Mouse (Mus musculus): ENCODE measurements around the gene Skp2. TPM values are rescaled to one million over a fixed set of nuclear protein-coding genes. Genes with fewer than 3 reads are reported as not detected.

Gene Skp2
- total RNA-seq, 2 experiments from 2014 or later: 2.8 to 2.9 TPM

DNA sequence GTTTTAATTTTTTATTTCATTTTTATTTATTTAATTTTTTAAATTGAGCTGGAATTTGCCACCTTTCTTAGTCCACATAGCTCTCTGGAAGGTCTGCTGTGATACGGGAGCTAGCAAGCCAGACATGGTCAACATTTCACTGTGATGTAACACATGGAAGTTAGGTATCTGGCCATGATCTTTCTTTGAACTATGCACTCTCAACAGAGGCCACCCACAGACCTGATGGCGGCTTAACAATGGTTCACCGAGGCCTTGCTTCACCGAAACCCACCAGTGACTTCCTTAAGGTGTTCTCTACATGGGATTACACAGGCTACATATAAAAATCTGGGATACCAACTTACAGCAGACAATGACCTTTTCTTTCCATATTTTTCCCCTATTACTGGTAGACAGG, 41.1 kb downstream of the Skp2 start:
- no peak for DNase-seq (ENCODE audit: low spot score in 2 of 2)

GRCm38 (mm10) chr15:9113556-9113955, 41.7 kb downstream of the Skp2 start:
- no peak for DNase-seq (ENCODE audit: low spot score in 2 of 2)

DNA sequence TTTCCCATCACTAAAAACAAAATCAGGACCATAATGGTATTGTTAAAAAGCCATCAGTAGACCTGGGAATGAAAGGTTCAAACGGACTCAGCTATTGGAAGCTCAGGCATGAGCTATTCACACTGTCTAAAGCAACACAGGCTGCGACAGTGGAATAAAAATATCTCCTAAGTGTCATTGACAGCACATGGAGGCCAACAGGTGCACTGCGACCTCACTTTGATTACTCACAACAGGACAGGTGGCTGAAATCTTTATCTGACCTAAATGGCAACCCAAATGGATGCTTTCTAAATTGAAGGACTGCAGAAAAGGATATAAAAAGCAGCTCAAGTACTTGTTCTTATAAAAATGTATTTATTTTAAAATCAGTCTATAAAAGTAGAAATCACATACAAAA, 43.6 kb downstream of the Skp2 start:
- DNase-seq (ENCODE audit: low spot score in 2 of 2): no peak

DNA sequence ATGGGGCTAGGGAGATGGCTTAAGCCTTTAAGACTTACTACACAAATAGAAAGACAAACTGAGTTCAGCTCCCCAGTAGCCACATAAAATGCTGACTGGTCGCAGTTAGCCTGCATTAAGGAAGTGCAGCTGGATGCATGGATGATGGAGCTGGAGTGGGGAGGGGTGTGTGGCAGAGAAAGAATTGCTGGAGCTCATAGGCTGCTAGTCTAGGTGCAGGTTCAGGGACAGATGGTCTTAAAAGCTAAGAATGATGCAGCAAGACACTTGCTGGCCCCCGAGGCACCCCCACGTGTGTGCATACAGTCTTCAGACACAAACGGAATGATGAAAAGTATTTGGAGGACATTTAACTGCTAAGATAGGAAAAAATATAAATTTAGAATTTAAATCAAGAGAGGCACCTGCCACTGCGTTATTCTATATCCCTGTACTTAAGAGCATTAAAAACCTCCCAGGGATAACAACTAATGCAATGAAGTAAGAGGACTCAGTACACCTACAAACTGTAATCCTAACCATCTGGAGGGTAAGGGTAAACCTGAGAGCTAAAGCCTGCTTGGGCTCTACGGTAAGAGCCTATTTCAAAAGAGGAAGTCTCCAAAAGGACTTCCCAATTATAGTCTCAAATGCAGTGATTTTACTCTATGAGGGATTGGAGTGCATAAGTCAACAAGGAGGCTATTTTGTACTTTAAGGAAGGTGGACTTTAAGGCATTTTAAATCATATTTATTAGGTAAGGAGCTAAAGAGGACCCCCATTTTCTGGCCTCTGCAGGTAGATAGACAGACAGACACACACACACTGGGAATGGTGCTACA, 44.5 kb downstream of the Skp2 start:
- no peak for DNase-seq (ENCODE audit: low spot score in 2 of 2)

- DNase-seq (ENCODE audit: low spot score in 2 of 2): no peak
These were observed 48.7 kb downstream of the Skp2 start for GRCm38 (mm10) chr15:9106303-9107074.

GRCm38 (mm10) chr15:9100446-9101077, 54.7 kb downstream of the Skp2 start:
- DNase-seq (ENCODE audit: low spot score in 2 of 2): no peak

GRCm38 (mm10) chr15:9096865-9097264, 58.4 kb downstream of the Skp2 start:
- DNase-seq (ENCODE audit: low spot score in 2 of 2): no peak

GRCm38 (mm10) chr15:9094366-9094750, 60.9 kb downstream of the Skp2 start:
- DNase-seq (ENCODE audit: low spot score in 2 of 2): no peak

- no peak for DNase-seq (ENCODE audit: low spot score in 2 of 2)
These were observed 61.4 kb downstream of the Skp2 start for GRCm38 (mm10) chr15:9093598-9094365.

DNA sequence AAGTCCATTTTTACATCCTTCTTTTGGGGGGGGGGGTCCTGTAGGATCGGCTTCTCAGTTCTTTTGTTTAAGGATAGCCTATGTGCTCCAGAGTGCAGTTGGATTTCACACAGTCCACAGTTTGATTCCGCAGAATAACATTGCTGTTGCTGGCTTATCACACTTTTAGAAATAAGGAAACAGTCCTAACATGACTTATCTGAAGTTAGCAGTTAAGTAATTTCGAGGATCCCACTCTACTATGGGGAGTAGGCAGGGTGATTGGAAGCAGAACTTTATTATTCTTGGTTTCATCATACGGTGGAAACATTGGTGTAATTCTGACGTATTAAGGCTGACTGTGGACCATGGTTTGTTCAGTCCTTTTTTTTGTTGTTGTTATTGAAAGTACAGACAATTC, 64.6 kb downstream of the Skp2 start:
- no peak for DNase-seq (ENCODE audit: low spot score in 2 of 2)

DNA sequence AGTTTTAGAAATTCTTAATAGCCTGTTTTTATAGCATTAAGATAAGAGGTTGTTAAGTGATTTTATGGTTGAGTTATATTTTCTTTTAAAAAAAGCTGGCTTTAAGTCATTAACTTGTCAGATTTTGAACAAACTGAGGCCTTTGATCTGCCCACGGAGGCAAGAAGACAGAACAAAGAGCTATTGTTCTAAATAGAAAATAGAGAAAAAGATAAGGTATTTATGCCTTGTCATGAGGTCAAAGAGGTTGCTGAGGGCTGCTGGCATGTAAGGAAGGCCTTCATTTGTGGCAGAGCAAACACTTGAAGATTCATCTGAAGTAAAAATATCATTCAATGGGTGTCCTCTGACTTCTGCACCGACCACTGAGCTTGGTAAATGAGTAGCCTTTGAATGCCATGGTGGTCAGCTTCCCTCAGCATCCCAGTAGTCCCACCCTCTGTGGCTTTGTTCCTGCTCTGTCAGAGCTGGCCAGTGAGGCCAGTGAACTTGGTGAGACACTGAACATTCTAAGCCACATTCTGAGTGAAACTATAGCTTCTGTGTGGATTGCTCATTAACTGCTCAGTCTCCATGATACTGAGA, 66.0 kb downstream of the Skp2 start:
- no peak for DNase-seq (ENCODE audit: low spot score in 2 of 2)

DNA sequence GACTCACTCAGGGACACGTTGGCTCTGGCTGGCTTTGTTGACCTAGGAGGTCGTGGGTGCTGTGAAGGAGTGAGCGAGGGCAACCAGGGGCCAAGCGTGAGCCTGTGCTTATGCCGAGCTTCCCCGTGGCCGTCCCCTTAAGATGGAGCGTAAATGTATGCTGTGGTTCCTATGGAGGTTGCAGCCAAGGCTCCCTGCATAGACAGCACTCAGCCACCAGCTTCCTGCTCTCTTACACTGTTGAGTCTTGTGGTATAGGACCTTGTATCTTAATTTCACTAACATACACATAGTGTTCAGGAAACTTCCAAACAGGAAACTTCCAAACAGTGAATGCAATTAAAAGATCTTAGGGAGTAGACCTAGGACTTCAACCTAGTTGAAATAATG, 66.5 kb downstream of the Skp2 start:
- DNase-seq (ENCODE audit: low spot score in 2 of 2): no peak

DNA sequence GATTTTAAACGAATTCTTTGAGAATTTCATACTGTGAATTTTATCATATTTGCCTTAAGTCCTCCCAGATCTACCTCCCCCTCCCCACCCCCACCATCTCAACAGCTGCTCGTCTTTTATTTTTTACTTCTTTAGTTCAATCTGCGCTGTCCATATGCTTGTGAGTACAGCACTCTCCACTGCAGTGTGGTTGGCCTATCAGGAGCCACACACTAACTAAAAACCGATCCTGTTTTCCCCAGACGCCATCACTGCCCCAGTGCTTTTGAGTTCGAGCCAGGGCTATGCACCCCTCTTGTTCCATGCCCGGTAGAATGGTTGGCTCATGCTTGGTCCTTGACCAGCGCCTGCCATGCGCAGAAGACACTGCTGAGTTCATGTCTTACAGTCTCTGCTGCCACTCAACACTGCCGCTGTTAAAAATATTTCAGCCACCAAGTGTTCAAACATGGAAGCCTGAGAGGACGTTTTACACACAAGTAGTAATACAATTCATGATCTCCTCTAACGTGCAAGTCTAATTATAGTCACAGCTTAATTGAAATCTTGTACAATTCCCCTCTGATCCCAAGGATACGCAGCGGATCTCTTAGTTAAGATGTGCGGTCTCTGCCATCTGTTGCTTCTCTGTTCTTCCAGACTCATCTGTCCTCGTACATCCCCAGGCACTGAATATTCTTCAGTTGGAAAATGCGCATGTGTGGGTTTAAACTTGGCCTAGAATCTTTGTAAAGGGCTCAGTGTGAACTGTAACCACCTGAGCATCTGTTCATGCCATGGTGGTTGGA, 67.1 kb downstream of the Skp2 start:
- no peak for DNase-seq (ENCODE audit: low spot score in 2 of 2)

- no peak for DNase-seq (ENCODE audit: low spot score in 2 of 2)
These were observed 67.8 kb downstream of the Skp2 start for GRCm38 (mm10) chr15:9087421-9087820.

- no peak for DNase-seq (ENCODE audit: low spot score in 2 of 2)
These were observed 68.4 kb downstream of the Skp2 start for GRCm38 (mm10) chr15:9086813-9087212.

DNA sequence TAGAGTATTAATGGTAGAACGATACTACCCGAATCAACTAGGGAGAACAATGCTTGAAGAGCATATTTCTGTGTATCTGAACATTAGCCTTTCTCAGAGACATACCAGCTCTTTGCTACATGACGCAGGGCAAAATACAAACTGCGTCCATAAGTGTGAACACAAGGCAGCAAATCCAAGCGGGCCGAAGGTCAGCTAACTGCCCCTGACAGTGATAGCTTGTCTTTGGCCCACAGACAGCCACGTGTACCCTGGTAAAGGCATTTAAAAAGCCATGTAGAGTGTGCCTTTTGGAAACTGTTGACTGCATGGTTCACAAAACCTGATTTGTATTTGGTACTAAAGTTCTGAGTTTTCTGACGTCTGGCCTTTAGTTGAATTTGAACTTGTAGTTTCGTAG, 72.5 kb downstream of the Skp2 start:
- DNase-seq (ENCODE audit: low spot score in 2 of 2): no peak

- DNase-seq (ENCODE audit: low spot score in 2 of 2): no peak
These were observed 73.9 kb downstream of the Skp2 start for GRCm38 (mm10) chr15:9081294-9081693.

DNA sequence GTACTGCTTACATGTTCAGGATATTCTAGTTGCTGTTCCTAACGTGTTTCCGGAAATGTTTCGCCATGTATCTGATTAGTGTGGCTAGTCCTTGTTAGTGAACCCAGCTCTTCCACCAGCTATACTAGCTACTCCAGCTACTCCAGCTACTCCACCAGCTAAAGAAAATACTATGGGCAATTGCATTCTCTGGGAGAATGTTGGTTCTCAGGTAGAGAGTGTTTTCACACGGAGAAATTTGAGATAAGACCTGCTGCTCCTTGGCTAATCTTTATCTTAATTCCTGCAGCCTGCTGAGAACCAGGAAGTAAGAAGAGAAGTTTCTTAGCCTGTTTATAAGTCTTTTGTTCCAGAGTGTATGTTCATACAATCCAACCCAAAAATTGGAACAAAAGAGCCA, 75.0 kb downstream of the Skp2 start:
- DNase-seq (ENCODE audit: low spot score in 2 of 2): no peak

DNA sequence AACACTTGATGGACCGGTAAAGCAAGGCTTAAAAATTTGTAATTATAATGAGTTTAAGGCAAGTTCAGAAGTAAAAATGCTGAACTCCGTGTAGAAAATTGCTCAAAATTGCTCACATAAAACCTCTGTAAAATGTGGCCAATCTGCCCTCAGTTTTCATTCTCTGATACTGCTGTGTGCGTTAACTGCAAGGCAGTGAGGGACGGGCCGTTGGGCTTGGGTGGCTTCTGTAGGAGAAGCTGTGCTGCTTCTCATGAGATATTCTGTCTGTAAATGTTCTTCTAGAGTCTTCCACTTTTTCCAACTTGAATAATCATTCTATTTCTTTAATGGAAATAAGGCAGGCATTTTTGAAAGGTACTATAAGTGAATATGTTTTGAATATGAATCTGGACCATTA, 75.6 kb downstream of the Skp2 start:
- DNase-seq (ENCODE audit: low spot score in 2 of 2): no peak

All from adrenal gland, adult 18-20 months (tissue).